Mouse (Mus musculus) neural tube, postnatal 0 days (tissue): ENCODE results near the gene Stxbp1. TPM values are rescaled to one million over a fixed set of nuclear protein-coding genes. Genes with fewer than 3 reads are reported as not detected.

Experiments
- polyA plus RNA-seq: library from polyadenylated mRNA; unstranded; fragments of >200 nt; fragmentation: Nextera tagmentation; extraction: Ambion mirVana; gene quantifications from 2 replicates; pipeline ENCODE4 v1.2.1, GENCODE M21; 2015

The Stxbp1 gene
- 346 and 388 TPM in 2 replicates for polyA plus RNA-seq

GRCm38 (mm10) chr2:32846805-32847467 is at the start of gene Stxbp1:
Gene Stxbp1 (minus strand): TSS chr2:32847245.

DNA sequence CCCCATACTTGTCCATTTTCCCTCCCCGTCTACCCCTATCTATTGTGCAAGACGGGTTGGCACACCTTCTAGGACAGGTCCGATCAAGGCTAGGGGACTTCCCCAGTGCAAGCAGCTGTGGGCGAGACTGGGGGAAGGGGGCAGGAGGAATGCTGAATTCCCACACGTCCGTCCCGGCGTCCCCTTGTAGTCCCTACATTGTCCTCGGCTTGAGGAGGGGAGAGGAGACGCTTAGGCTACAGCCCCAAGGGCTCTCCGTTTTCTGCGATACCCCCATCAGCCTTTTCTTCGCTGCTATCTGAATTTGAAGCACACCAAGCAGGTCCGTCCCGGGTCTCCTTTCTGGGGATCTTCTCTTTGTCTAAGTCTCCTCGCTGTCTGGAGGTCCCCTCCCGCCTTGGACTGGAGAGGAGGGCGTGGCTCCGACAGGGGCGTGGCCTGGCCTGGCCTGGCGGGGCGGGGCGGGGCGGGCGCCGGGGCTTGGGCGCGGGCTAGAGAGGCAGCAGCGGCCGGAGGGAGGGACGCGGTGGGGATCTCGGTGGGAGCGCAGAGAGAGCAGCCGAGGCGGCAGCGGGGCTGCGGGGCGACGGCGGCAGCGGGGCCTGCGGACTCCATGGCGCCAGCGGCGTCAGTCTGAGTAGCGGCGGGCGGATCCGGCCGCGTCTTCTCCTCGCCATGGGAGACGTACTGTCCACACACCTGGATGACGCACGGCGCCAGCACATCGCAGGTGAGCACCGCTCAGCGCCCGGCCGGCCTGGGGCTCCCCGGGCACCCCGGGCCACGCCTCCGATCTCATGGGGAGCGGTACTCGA is 28.8 kb upstream of the Stxbp1 start, which contains the start of gene Fam129b:
Fam129b (plus strand) TSS at position 440 of the 815 bp plus-strand sequence.

DNA sequence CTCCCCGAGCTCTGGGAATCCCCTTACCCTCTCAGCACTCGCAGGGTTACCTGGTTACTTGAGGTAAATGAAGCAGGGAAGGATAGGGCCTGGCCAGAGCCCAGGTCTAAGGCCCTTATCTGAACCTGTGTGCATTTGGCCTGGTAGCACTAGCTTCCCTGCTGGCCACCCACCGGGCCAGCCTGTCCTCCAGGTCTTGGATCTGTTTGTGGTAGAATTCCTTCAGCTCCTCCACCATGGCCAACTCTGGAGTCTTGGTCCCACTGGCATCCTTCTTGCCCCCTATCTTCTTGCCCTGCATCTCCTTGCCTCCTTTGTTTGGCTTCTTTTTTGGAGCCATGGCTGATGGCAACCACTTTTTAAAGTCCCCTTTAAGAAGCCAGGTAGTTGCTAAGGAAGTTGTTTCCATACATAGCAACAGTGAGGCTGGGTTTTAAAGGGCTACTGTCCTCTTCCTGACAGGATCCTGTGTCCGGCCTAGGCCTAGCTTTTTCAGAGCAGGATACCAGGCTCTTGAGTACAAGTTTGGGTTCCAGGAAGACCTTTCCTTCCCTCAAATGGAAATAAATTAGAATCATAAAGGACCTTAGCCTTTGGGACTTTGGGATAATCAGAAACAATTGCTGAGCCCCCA is 62.9 kb downstream of the Stxbp1 start, which contains the start of gene Cfap157:
Cfap157 (minus strand) TSS at position 381 of the 634 bp plus-strand sequence.

GRCm38 (mm10) chr2:32775359-32776074 is 71.5 kb downstream of the Stxbp1 start, which contains the start of the genes Ttc16 and Ptrh1:
Gene Ttc16 (minus strand): TSS chr2:32775633.
Gene Ptrh1 (plus strand): TSS chr2:32775786.

GRCm38 (mm10) chr2:32757056-32757845 is 89.8 kb downstream of the Stxbp1 start, which contains the start of gene Tor2a:
Gene Tor2a (plus strand): TSS chr2:32757234.

DNA sequence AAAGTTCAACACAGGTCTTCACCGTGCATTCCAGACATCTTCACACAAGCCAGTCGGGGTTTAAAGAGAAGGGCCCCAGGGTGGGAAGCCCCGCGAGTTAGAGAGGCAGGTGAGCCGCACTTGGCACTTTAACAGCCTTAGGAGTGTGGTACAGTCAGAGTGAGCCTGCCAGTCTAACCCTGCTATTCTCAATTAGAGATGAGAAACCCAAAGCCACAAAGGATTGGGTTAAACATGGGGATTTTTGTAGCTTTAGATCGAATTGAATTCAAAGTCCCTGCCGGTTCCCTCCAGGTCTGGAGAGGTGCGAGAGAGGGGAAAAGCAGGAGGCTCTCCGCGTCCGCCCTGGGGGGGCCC is 106.2 kb downstream of the Stxbp1 start, which contains the start of gene 6330409D20Rik:
6330409D20Rik (minus strand) TSS at position 101 of the 357 bp plus-strand sequence.

Other genes starting within 250 kb of the Stxbp1 start
- gene St6galnac6, start 247.5 kb downstream of the Stxbp1 start, polyA plus RNA-seq = 21.6 and 23.7 TPM in 2 replicates
- gene Ak1, start 225.5 kb downstream of the Stxbp1 start, polyA plus RNA-seq = 109 and 116 TPM in 2 replicates
- gene Eng, start 200.7 kb downstream of the Stxbp1 start, polyA plus RNA-seq = 22.6 and 25.0 TPM in 2 replicates
- 20.9 and 21.2 TPM in 2 replicates for gene Fpgs, start 143.1 kb downstream of the Stxbp1 start, polyA plus RNA-seq
- 64.5 and 66.3 TPM in 2 replicates for gene Cdk9, start 134.2 kb downstream of the Stxbp1 start, polyA plus RNA-seq
- gene Sh2d3c, start 126.2 kb downstream of the Stxbp1 start, polyA plus RNA-seq = 50.6 and 52.5 TPM in 2 replicates
- gene 6330409D20Rik, start 106.2 kb downstream of the Stxbp1 start, polyA plus RNA-seq = 3.0 and 4.6 TPM in 2 replicates
- 52.3 and 58.5 TPM in 2 replicates for gene Tor2a, start 90.0 kb downstream of the Stxbp1 start, polyA plus RNA-seq
- gene Ttc16, start 71.6 kb downstream of the Stxbp1 start, polyA plus RNA-seq = 0.48 and 0.62 TPM in 2 replicates
- gene Ptrh1, start 71.5 kb downstream of the Stxbp1 start, polyA plus RNA-seq = 4.9 and 6.7 TPM in 2 replicates
- gene Cfap157, start 62.8 kb downstream of the Stxbp1 start, polyA plus RNA-seq = 1.5 and 1.6 TPM in 2 replicates
- gene Fam129b, start 28.9 kb upstream of the Stxbp1 start, polyA plus RNA-seq = 22.6 and 24.0 TPM in 2 replicates
- 109 and 117 TPM in 2 replicates for gene Rpl12, start 114.3 kb upstream of the Stxbp1 start, polyA plus RNA-seq
- 21.0 and 24.9 TPM in 2 replicates for gene Lrsam1, start 114.4 kb upstream of the Stxbp1 start, polyA plus RNA-seq
- gene Slc2a8, start 134.8 kb upstream of the Stxbp1 start, polyA plus RNA-seq = 32.7 and 35.2 TPM in 2 replicates